Mouse (Mus musculus) embryonic fibroblast, embryonic 13.5 days (primary cell): ENCODE data around the gene Suco. TPM values are rescaled to one million over a fixed set of nuclear protein-coding genes. Genes with fewer than 3 reads are reported as not detected.

Experiments
- H3K27ac ChIP-seq: 2 replicates; pipeline ENCODE4 v1.5.1; 2012; ENCODE audit warnings: low read length, control low read depth, inconsistent platforms; ENCODE audit not compliant: insufficient read depth
- H3K4me1 ChIP-seq: 2 replicates; pipeline ENCODE4 v1.6.1; 2011; ENCODE audit warnings: low read length; ENCODE audit not compliant: control insufficient read depth, insufficient read depth
- H3K4me3 ChIP-seq: 2 replicates; pipeline ENCODE4 v1.5.1; 2011; ENCODE audit warnings: mild to moderate bottlenecking, control low read depth, low read length; ENCODE audit not compliant: insufficient read depth
- CTCF ChIP-seq: IDR thresholded peaks from 2 replicates; pipeline ENCODE4 v1.5.1; 2011; ENCODE audit warnings: mild to moderate bottlenecking, control low read depth, low read length, moderate library complexity, borderline replicate concordance; ENCODE audit not compliant: insufficient read depth
- POLR2A ChIP-seq: IDR thresholded peaks from 2 replicates; pipeline ENCODE4 v1.6.1; 2011; ENCODE audit warnings: low read depth, mild to moderate bottlenecking, control low read depth, low read length, moderate library complexity
- polyA plus RNA-seq: library from polyadenylated mRNA; stranded (reverse); fragments of >200 nt; gene quantifications from 2 replicates; pipeline ENCODE4 v1.2.4, GENCODE M21; 2011; ENCODE audit warnings: low read depth; ENCODE audit not compliant: missing spikeins, insufficient read length

Suco gene
- polyA plus RNA-seq, 1 experiment, result 51.6 TPM

DNA sequence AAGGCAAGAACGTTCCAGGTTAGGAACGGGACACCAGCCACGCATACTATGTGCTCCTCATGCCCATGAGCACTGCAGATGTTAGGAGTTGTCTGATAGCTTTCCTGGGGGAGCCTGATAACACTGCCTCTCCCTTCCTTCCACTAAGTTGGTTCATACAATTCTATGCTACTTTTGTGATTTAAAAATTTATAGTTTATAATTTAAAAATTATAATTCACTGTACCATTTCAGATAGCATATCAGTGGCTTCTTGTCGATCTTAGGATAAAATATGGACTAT is 83.9 kb downstream of the Suco start:
- no peaks in the 10 kb centered on the region for H3K4me1 ChIP-seq
- no peak overlapping the region for H3K4me3 ChIP-seq
- TF ChIP-seq CTCF (no peak), POLR2A (no peak)
- no peak overlapping the region for H3K27ac ChIP-seq

DNA sequence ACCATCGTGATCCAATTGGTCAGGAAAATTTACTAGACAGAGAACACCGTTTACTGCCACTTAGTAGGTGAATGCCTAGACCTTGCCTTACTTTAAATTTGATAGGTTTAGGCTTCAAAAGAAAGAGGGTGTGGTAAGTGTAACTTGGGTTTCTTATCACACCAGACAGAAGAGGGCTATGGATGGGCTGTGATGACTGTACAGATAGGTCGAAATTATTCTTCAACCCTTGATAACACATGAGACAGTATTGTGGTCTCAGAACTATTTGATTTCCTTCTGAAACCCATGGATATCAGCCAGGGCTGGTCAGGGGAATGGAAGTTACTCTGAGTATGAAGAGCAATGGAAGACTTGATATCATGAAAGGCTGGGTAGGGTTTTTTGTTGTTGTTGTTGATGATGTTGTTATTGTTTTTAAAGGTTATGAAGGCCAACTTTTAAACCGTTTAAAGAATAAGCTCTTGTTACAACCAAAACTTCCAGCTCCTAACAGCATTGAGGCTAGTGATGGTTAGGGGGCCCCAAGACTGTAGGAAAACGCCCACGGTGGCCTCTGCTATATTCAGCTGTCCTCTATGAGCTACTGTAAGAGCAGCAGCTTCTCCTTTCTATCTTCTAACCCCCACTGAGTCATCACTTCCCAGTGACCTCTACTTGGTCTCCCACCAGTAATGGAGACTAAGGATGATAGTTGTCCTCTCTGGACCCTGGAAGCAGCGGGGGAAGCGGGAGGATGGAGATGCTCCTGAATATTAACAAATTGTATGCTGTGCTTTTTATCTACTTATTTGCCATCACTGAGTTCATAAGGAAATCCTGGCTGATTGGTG is 84.4 kb downstream of the Suco start:
- no peak overlapping the region for H3K4me3 ChIP-seq
- no peaks in the 10 kb centered on the region for H3K4me1 ChIP-seq
- no peak overlapping the region for H3K27ac ChIP-seq
- TF ChIP-seq POLR2A (no peak), CTCF (no peak)

DNA sequence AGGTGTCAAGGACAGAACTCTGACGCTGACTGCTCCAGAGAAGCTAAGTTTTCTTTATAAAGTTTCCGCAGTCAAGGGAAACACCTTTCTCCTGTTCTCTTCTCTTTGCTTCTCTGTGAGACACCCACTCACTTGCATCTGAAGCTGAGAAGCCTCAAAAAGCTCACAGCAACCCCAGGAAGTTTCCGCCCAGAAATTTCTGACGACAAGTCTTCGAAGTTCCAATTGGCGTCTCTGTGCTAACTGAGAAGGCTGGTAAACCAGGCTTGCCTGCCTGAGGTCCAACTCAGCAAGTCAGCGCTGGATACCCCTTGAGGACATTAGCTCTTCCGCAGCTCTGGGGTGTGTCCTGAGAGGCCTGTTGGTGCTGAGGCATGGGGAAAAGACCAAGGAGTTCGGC is 88.1 kb downstream of the Suco start, which contains the start of gene Fasl:
TSS of gene Fasl (minus strand) at position 157 of the 400 bp plus-strand sequence.
- H3K4me1 ChIP-seq, result no peaks in the 10 kb centered on the region
- H3K27ac ChIP-seq, result no peak within 1 kb of the TSS
- TF ChIP-seq CTCF (no peak), POLR2A (no peak)
- no peak within 1 kb of the TSS for H3K4me3 ChIP-seq

DNA sequence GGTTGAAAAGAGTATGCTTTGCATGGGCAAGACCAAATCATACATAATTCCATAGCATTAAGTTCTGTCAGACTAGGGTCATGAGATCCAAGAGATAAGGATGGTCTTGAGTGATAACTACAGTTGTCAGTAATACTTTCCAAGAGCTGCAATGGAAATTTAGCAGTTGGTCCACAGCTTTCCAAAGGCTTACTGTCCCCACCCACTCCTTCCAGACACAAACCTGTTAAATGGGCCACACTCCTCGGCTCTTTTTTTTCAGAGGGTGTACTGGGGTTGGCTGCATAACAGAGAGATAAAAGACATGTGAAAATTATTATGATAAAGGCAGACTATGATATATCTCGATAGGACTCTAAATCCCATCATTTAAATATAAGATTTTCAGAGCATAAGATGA is 93.8 kb downstream of the Suco start:
- no peaks in the 10 kb centered on the region for H3K4me1 ChIP-seq
- TF ChIP-seq CTCF, result no peak
- TF ChIP-seq POLR2A, result no peak

DNA sequence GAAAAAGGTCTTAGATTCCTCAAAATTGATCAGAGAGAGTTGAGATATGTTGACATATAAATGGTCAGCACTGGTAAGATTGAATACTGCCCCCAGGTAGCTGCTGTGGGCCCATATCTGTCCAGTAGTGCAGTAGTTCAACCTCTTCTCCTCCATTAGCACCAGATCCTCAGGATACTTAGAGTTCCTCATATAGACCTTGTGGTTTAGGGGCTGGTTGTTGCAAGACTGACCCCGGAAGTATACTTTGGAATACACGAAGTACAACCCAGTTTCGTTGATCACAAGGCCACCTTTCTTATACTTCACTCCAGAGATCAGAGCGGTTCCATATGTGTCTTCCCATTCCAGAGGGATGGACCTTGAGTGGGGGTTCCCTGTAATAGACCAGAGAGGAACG is 94.9 kb downstream of the Suco start:
- TF ChIP-seq CTCF (no peak), POLR2A (no peak)
- Histone ChIP-seq H3K4me3 (no peak overlapping the region), H3K4me1 (no peaks in the 10 kb centered on the region), H3K27ac (no peak overlapping the region)

More for the DNA sequence above, 93.8 kb downstream of the Suco start:
- Histone ChIP-seq H3K4me3 (no peak overlapping the region), H3K27ac (no peak overlapping the region)

DNA sequence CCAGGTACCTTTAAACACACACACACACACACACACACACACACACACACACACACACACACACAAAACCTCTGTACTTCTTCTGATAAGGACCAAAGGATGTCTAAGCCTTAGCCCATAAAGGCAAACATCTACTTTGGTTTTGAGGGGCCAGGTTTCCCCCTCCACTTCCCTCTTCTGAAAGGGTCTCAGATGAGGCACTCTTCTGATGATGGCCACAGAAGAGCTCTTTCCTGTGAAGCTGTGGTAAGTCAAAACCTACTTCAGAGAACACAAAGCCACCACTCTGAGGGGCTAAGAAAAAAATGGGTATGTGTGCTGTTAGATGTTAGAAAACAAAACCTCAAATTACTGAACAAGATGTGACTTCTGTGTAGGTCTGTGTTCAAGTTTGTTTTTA is 97.4 kb downstream of the Suco start:
- H3K4me1 ChIP-seq, result no peaks in the 10 kb centered on the region
- no peak for TF ChIP-seq POLR2A
- H3K4me3 ChIP-seq, result no peak overlapping the region
- no peak overlapping the region for H3K27ac ChIP-seq

DNA sequence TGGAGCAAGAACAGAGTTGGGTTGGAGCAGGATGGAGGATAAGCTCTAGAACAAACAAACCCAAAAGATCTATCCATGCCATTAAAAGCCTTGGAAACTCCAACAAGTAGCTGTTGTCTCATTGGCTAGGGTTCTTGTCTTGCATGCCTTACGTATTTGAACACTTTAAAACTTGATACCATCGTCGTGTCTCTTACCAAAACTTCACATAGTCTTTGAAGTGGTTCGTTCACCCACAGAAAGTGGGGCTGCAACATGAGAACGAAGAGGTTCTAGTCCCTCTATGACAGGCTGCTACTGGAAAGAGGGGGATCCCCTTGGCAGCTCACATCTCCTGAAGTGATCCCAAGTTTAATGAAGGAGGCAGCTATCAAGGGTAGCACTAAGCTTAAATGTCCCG is 101.3 kb downstream of the Suco start:
- TF ChIP-seq POLR2A, result no peak
- TF ChIP-seq CTCF, result no peak
- Histone ChIP-seq H3K4me1 (no peaks in the 10 kb centered on the region), H3K4me3 (no peak overlapping the region), H3K27ac (no peak overlapping the region)

DNA sequence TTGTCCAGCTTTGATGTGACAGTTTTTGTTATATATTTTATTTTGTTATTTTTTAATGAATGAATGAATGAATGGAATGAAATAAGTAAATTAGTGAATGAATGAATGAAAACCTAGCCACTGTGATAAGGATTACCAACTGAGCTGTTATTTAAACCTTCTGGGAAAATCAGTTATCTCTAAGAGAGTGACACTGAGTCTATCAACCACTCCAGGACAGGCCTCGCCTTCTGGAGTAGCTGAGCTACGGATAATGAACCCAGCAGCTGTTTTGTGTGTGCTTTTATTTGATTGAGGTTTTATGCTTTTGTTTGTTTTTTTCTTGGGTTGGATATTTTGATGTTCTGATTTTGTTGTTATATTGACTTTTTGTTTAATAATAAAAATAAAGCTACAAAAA is 105.2 kb downstream of the Suco start:
- TF ChIP-seq CTCF (no peak), POLR2A (no peak)
- H3K4me3 ChIP-seq, result no peak overlapping the region
- H3K4me1 ChIP-seq, result no peaks in the 10 kb centered on the region
- no peak overlapping the region for H3K27ac ChIP-seq

DNA sequence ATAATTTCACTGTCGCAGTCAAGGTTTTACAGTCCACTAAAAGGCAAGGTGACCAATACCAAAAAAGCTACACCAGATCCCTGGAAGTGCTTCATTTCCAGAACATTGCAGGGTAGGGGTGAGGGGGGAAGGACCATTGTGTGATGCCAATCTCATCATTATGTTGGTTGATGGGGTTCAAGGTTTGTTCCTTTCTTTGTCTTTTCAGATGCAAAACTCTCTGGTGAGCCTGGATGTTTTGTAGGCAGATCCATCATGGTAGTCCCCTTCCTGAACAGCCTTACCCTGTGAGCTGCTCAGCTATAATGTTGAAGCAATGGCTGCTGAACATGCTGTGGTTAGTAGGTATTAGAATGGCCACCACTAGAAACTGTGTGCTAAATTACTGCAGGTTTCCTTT is 107.2 kb downstream of the Suco start:
- Histone ChIP-seq H3K4me3 (no peak overlapping the region), H3K4me1 (no peaks in the 10 kb centered on the region), H3K27ac (no peak overlapping the region)
- TF ChIP-seq POLR2A (no peak), CTCF (no peak)

DNA sequence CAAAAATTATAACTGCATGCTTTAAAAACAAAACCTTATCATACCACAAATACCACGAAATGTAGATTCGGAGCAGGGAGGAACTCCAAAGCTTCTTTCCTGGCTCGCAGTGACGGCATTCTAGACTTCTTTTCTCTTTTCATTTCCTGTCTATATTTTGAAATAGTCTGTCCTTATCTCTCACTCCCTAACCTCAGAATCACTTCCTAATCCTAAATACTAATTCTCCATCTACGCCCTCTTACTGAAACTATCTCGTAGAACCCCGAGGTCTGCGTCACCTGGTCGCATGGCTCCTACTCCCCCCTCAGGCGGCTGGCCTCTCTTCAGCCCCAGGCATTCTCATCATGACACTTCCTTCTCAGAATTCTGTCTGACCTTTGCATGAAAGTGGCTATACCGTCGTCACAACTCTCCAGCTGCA is 109.4 kb downstream of the Suco start:
- Histone ChIP-seq H3K4me1 (no peaks in the 10 kb centered on the region), H3K27ac (no peak overlapping the region), H3K4me3 (no peak overlapping the region)
- no peak for TF ChIP-seq CTCF
- TF ChIP-seq POLR2A, result no peak
